Mouse (Mus musculus): Measurements from ENCODE around the gene Kpna1.
"Not testable (repeated sequence)": the region's sequence is repeated elsewhere in the genome, so short reads cannot be mapped to it uniquely, and the experiment has no call there.

The Kpna1 gene

DNA sequence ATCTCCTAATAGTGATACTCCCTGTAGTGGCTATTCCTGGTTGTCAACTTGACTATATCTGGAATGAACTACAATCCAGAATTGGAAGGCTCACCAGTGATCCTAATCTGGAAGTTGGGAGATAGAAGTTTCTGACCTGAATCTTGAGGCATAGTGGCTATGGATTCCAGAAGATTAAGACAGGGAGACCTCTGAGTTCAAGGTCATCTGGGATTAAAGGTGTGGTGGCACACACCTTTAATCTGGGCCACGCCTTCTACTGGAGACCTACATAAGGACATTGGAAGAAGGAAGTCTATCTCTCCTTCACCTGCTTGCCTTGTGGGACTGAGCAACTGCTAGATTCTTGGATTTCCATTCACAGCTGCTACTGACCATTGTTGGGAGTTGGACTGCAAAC, at the start of gene Kpna1:
Gene Kpna1, plus strand, starts transcription at position 301 of the 400 bp plus-strand sequence.
- DNase-seq: not testable (repeated sequence)

DNA sequence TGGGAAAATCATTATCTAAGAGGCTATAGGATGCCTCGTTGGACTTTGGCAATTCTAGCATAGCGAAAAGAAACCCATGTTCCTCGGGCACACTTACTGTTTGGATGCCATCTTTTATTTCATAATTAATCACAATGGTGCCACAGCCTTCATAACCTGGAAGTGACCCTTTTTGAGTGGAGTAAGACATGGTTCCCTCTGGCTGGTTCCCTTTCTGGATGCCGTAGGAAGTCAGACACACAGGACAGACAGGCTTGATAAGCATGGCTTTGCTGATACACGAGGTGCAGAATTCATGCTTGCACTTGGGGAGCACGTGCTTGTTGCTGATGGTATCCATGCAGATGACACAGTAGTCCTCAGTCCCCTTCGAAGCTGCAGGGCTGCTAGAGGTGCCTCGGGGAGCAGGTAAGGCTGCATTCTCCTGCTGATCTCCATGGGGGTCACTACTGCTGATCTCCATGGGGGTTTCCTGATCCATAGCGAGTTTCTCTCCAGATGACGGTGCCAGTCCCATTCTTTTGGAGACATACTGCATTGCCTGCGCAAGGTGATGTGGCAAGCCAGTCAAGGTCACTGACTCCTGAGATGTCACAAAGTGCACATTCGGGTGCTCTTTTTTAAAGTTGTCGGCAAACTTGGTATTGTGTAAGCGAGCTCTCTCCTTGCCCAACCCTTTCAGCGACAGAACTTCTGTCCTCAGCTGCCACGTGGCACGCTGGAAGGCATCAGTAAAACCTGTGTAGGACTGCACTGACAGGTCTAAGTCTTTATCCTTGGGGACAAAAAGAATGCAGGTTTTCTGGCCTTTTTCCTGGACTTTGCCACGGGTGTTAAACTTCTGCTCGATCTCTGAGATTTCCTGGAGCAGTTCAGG, 46.1 kb upstream of the Kpna1 start:
- DNase-seq: no peak

DNA sequence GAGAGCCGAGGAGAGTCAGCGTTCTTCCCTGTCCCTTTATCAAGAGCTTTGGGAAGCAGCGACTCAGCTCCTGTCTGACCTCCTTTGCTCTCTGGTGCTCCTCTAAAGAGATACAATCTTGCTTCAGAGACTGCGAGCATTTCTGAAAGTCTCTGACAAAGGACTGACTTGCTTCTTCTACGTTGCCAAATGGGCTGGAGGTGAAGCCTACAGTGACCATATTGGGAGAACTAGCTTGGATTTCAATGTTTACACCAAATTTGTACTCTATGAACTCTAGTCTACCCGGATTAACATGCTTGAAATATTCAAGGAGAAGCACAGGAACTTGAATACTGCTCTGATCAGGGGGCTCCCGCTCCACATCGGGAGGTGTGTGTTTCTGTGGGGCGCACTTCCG, 45.4 kb upstream of the Kpna1 start:
- no peak for DNase-seq

DNA sequence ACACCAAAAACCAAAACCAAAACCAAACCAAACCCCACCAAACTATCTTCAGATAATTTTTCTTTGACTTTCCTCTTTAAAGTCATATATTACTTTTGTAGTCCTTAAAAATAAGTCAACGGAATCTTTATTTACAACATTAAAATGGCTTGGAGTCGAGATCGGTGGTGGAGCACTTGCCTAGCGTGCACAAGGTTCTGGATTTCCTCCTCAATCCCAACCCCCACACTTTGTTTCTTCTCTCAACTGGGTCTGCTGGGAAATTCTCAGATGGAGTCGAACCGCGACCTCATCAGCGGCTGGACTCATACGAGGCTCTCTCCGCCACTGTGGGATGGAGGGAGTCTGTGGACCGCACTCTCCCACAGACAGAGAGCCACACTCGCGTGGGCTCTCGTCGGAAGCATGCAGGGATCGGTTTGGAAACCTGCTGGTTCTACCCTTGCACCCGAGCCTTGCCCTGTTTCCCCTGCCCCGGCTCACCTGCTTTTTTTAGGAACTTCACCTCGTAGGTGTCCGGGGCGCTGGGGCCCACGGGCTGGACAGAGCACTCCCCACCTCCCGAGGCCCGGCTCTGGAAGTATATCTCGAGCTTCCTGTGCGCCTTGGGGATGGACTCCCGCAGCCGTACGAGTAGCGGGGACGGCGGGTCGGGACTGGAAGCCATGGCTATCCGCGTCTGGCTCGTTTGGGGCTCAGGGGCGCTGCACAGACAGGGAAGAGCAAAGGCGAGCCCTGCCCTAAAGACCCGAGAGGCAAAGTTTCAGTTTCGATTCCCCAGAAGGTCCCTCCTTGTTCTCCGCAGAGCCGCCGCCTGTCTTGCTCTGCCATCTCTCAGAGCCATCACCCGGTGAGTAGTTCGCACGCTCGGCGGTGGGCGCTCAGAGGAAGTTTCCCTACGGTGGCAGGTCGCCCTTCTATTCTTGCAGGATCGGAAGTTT, 40.1 kb upstream of the Kpna1 start, which contains the start of the genes Parp9 and Dtx3l:
Gene Parp9, plus strand, starts transcription at position 260 of the 941 bp plus-strand sequence.
Gene Dtx3l, minus strand, starts transcription at position 941 of the 941 bp plus-strand sequence.
- DNase-seq: peak; percentile 52 to 54

GRCm38 (mm10) chr16:35939261-35939660, 39.3 kb upstream of the Kpna1 start:
- peak; percentile 9 to 29 for DNase-seq

DNA sequence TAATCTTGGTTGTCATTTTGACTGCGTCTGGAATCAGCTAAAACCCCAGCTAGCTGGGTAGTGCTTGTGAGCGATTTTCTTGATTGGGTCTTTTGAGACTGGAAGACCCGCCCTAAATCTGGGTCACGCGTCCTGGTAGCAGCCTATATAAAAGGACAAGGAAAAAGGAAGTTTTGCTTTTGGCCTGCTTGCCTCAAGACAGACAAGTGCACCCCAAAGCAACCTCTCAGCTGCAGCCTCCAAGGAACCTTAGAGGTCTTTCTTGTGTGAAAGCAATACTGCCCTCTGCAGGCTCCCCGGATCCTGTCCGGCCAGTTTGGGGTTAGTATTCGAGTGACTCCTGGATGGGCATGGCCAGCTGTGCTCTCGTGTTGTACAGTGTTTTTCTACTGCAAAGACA, 38.9 kb upstream of the Kpna1 start:
- DNase-seq: peak; percentile 82 to 84

- DNase-seq: peak; percentile 35 to 38
These were observed 37.2 kb upstream of the Kpna1 start for GRCm38 (mm10) chr16:35941382-35941781.

GRCm38 (mm10) chr16:35949264-35949663, 29.3 kb upstream of the Kpna1 start:
- DNase-seq: peak in 1 of 2 experiments; percentile 7

- DNase-seq: no peak
These were observed 27.3 kb upstream of the Kpna1 start for GRCm38 (mm10) chr16:35951216-35951615.

GRCm38 (mm10) chr16:35952628-35953130, 25.9 kb upstream of the Kpna1 start:
- no peak for DNase-seq

DNA sequence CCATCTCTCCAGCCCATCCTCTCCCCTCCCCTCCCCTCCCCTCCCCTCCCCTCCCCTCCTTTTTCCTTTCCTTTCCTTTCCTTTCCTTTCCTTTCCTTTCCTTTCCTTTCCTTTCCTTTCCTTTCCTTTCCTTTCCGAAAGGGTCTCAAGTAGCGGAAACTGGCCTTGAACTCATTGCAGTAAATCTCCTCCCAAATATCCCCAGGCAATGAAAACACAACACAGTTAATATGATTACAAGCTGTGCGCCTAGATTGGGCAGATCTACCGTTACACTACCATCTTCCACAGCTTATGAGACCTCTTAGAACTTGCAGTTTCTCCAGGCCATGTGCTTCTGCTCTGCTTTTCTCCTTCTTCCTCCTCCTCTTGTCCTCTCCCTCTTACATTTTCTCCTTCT, 12.6 kb upstream of the Kpna1 start:
- not testable (repeated sequence) for DNase-seq

GRCm38 (mm10) chr16:35966411-35967115, 12.0 kb upstream of the Kpna1 start:
- no peak for DNase-seq

GRCm38 (mm10) chr16:35967319-35967718, 11.2 kb upstream of the Kpna1 start:
- no peak for DNase-seq

DNA sequence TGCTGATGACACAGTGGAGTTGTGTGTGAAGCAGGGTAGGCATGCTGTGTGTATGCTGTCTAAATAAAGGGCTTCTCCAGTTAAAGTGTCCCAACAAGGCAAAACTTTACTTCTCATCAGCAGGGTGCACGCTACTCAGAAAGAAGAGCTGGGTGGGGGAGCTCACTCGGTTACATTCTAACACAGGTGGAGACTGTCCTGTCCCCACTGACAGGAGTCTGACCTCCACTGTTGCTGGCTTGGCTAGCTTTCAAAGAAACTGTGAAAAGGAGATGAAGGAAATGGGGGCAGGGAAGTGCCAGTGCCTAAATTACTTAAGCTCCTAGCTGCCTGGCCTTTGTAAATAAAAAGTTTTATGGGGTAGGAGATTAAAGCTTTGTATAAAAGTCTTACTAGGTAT, 10.4 kb upstream of the Kpna1 start:
- DNase-seq: no peak

DNA sequence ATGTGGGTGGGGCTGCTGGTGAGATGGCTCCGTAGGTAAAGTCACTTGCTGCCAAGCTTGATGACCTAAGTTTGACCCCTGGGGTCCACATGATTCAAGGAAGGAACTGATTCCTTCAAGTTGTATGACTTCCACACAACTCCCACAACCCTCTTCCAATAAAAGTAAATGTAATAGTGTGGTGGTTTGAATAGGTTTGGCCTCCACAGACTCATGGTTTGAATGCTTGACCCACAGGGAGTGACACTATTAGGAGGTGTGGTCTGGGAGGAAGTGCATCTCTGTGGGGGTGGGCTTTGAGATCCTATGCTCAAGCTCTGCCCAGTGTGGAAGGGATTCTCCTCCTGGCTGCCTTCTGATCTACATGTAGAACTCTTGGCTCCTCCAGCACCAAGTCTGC, 4.5 kb upstream of the Kpna1 start:
- no peak for DNase-seq

- DNase-seq: peak; percentile 99 to 100
These were observed 2.8 kb downstream of the Kpna1 start for GRCm38 (mm10) chr16:35981363-35981821.

- DNase-seq: peak in 1 of 2 experiments; percentile 30
These were observed 4.0 kb downstream of the Kpna1 start for GRCm38 (mm10) chr16:35982506-35982901.

- peak; percentile 93 to 96 for DNase-seq
These were observed 4.5 kb downstream of the Kpna1 start for GRCm38 (mm10) chr16:35982902-35983516.

- DNase-seq: peak; percentile 84 to 86
These were observed 5.1 kb downstream of the Kpna1 start for GRCm38 (mm10) chr16:35983517-35984101.

DNA sequence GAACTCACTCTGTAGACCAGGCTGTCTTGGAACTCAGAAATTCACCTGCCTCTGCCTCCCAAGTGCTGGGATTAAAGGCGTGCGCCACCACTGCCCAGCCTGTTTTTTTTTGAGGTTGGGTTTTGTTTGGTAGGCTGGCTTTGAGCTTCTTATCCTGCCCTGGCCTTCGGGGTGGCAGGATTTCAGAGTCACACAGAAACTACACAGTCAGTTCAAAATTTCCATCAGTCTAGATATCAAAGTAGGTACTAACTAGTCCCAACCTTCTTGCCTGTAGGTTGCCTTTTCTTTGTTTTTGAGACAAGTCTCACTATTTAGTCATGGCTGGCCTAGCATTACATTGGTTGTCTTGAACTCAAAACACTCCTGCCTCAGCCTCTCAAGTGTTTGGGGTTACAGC, 5.9 kb downstream of the Kpna1 start:
- no peak for DNase-seq

DNA sequence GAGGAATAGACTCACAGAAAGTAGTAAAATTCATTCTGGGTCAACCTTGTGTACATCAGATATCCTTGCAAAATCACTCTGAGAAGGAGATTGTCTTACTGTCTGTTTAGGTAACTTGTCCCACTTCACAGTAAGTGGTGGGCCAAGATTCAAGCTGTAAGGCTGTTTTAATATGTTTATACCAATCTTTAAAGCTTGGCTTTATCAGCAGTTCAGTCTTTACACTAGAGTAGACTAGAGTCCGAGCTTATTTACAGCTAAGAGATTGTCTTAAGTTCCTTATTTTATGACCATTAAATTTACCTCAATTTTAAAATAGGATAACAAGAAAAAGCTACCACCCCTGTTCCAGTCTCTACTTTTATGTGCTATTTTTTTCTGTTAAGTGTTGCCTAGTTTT, 9.4 kb downstream of the Kpna1 start:
- DNase-seq: no peak
